15 mouse cellular contexts compared by ENCODE assay signal in genomic region chr14:45644202-45644601, GRCm38 (mm10). TPM values are rescaled to one million over a fixed set of nuclear protein-coding genes. Genes with fewer than 3 reads are reported as not detected.
A peak's percentile ranks its signal among the peaks of the same experiment; 100 is the strongest.
DNase-seq lines count a peak whose midpoint lies in the region; ATAC-seq and TF ChIP-seq lines count a peak whose summit lies in the region.
"Had no signal": no experiment of that assay in that cellular context is flagged by ENCODE, and none has a peak within 500 bp of the region (broad histone marks: within the 10 kb centered on the region; RNA-seq: fewer than 3 reads in every experiment).

No protein-coding gene starts in this region.

- H3K4me1 ChIP-seq in heart, embryonic 16.5 days (ENCODE audit: control insufficient read depth, insufficient read depth, low read length), result peaks cover 32% of the 10 kb centered on the region
- H3K4me1 ChIP-seq in heart, embryonic 10.5 days, result peaks cover 38% of the 10 kb centered on the region
- H3K4me1 ChIP-seq in forebrain, embryonic 14.5 days (ENCODE audit: control insufficient read depth, insufficient read depth, low read length), result peaks cover 32% of the 10 kb centered on the region
- peaks cover 34% of the 10 kb centered on the region for H3K4me1 ChIP-seq in midbrain, embryonic 12.5 days
- H3K4me1 ChIP-seq: embryonic facial prominence, embryonic 12.5 days had no signal

- H3K36me3 ChIP-seq in heart, embryonic 16.5 days (ENCODE audit: control insufficient read depth, insufficient read depth), result no peaks in the 10 kb centered on the region
- no peaks in the 10 kb centered on the region for H3K36me3 ChIP-seq in heart, embryonic 10.5 days
- H3K36me3 ChIP-seq in forebrain, embryonic 14.5 days (ENCODE audit: control insufficient read depth, insufficient read depth, low read length), result no peaks in the 10 kb centered on the region
- no peaks in the 10 kb centered on the region for H3K36me3 ChIP-seq in midbrain, embryonic 12.5 days
- H3K36me3 ChIP-seq: embryonic facial prominence, embryonic 12.5 days; liver, embryonic 15.5 days had no signal

- no peak for TF ChIP-seq CTCF in brain, embryonic 14.5 days (IDR thresholded peaks at IDR 0.05; ENCODE audit: borderline replicate concordance, extremely low read depth, insufficient read depth, insufficient read length)

- no peak for TF ChIP-seq POLR2A in brain, embryonic 14.5 days (IDR thresholded peaks at IDR 0.05; ENCODE audit: borderline replicate concordance, extremely low read depth, insufficient read depth, insufficient read length, poor library complexity, severe bottlenecking)

- H3K4me2 ChIP-seq in heart, embryonic 16.5 days (ENCODE audit: low read depth, low read length), result peak overlapping the region; percentile 19; the same call in 1 of the 2 replicates
- H3K4me2 ChIP-seq in forebrain, embryonic 14.5 days (ENCODE audit: low read length), result peak overlapping the region; percentile 43
- peak overlapping the region; percentile 4 for H3K4me2 ChIP-seq in midbrain, embryonic 12.5 days (replicated peaks)
- H3K4me2 ChIP-seq: embryonic facial prominence, embryonic 12.5 days; liver, embryonic 15.5 days had no signal

- no peak overlapping the region for H3K4me3 ChIP-seq in heart, embryonic 16.5 days (ENCODE audit: low read length)
- H3K4me3 ChIP-seq in heart, embryonic 10.5 days, result no peak overlapping the region
- no peak overlapping the region for H3K4me3 ChIP-seq in forebrain, embryonic 14.5 days (ENCODE audit: low read depth, low read length)
- no peak overlapping the region for H3K4me3 ChIP-seq in midbrain, embryonic 12.5 days
- H3K4me3 ChIP-seq: embryonic facial prominence, embryonic 12.5 days; liver, embryonic 15.5 days had no signal

- no peak overlapping the region for H3K9ac ChIP-seq in heart, embryonic 16.5 days (ENCODE audit: low read length)
- H3K9ac ChIP-seq in forebrain, embryonic 14.5 days (ENCODE audit: low read length), result no peak overlapping the region
- H3K9ac ChIP-seq in midbrain, embryonic 12.5 days (replicated peaks), result no peak overlapping the region
- H3K9ac ChIP-seq: embryonic facial prominence, embryonic 12.5 days; liver, embryonic 15.5 days had no signal

- no peak overlapping the region for H3K27ac ChIP-seq in heart, embryonic 16.5 days (ENCODE audit: low read length)
- no peak overlapping the region for H3K27ac ChIP-seq in heart, embryonic 10.5 days
- peak overlapping the region; percentile 74; the same call in 1 of the 2 replicates for H3K27ac ChIP-seq in forebrain, embryonic 14.5 days (ENCODE audit: low read depth, low read length)
- H3K27ac ChIP-seq in midbrain, embryonic 12.5 days (replicated peaks), result 0 out of 2 replicates have a peak overlapping the region, but pooled peaks have one; percentile 25
- H3K27ac ChIP-seq: embryonic facial prominence, embryonic 12.5 days; liver, embryonic 15.5 days had no signal

- no peaks in the 10 kb centered on the region for H3K9me3 ChIP-seq in heart, embryonic 16.5 days (replicated peaks; ENCODE audit: control insufficient read depth, low read length)
- H3K9me3 ChIP-seq in heart, embryonic 10.5 days, result no peaks in the 10 kb centered on the region
- H3K9me3 ChIP-seq in forebrain, embryonic 14.5 days (replicated peaks; ENCODE audit: control insufficient read depth, low read length), result no peaks in the 10 kb centered on the region
- no peaks in the 10 kb centered on the region for H3K9me3 ChIP-seq in midbrain, embryonic 12.5 days
- H3K9me3 ChIP-seq: embryonic facial prominence, embryonic 12.5 days; liver, embryonic 15.5 days had no signal

- 35% methylated on average over 7 of the region's 7 CpGs for WGBS in heart, embryonic 16.5 days
- 36% methylated on average over 7 of the region's 7 CpGs for WGBS in heart, embryonic 10.5 days
- WGBS in forebrain, embryonic 14.5 days, result 23% methylated on average over 7 of the region's 7 CpGs
- WGBS in midbrain, embryonic 12.5 days, result 34% methylated on average over 7 of the region's 7 CpGs

- no peak for ATAC-seq in heart, embryonic 16.5 days (replicated peaks; ENCODE audit: extremely low read depth, insufficient read depth, low FRiP score)
- peak; percentile 13; the same call in 1 of the 2 replicates for ATAC-seq in forebrain, embryonic 14.5 days
- no peak for ATAC-seq in midbrain, embryonic 12.5 days (ENCODE audit: low FRiP score, low read depth)
- ATAC-seq: CD4-positive, CD25-positive, alpha-beta regulatory T cell, adult 4 months had no signal

- DNase-seq in heart, embryonic 10.5 days (ENCODE audit: low spot score), result no peak
- DNase-seq in brain, embryonic 14.5 days (ENCODE audit: low read depth), result peak; percentile 58
- DNase-seq in forebrain, embryonic 14.5 days (ENCODE audit: low spot score), result peak; percentile 33
- DNase-seq in adrenal gland, postnatal 36 days, result no peak
- DNase-seq in adrenal gland, adult 2 months, result no peak
- DNase-seq: adrenal gland, postnatal 25 days; cerebellum, postnatal 25 days; gastrocnemius, postnatal 25 days; kidney, postnatal 14 days; right cerebral cortex, postnatal 4 days had no signal

- H3K27me3 ChIP-seq in heart, embryonic 16.5 days (ENCODE audit: control insufficient read depth, insufficient read depth, low read length), result no peaks in the 10 kb centered on the region
- no peaks in the 10 kb centered on the region for H3K27me3 ChIP-seq in heart, embryonic 10.5 days (ENCODE audit: insufficient read depth, poor library complexity, severe bottlenecking)
- no peaks in the 10 kb centered on the region for H3K27me3 ChIP-seq in forebrain, embryonic 14.5 days (replicated peaks; ENCODE audit: control insufficient read depth, insufficient read depth, low read length)
- H3K27me3 ChIP-seq in midbrain, embryonic 12.5 days, result no peaks in the 10 kb centered on the region
- H3K27me3 ChIP-seq: embryonic facial prominence, embryonic 12.5 days; liver, embryonic 15.5 days had no signal

RNA-seq across cellular contexts. Expression of gene Ddhd1, which starts 13.7 kb away (rescaled TPM):
- polyA plus RNA-seq in heart, embryonic 16.5 days (2015; fragmentation: Nextera tagmentation; extraction: Ambion mirVana), result 8.1 and 9.3 TPM in 2 replicates
- 9.5 and 10.0 TPM in 2 replicates for polyA plus RNA-seq in heart, embryonic 10.5 days (2016; fragmentation: Nextera tagmentation; extraction: Ambion mirVana)
- 38.7 and 47.3 TPM in 2 replicates for polyA plus RNA-seq in brain, embryonic 14.5 days (2012; rRNA removed)
- 15.5 and 17.9 TPM in 2 replicates for polyA plus RNA-seq in forebrain, embryonic 14.5 days (2014; fragmentation: Nextera tagmentation; extraction: Ambion mirVana)
- 16.1 and 21.3 TPM in 2 replicates for polyA plus RNA-seq in midbrain, embryonic 12.5 days (2016; fragmentation: Nextera tagmentation; extraction: Ambion mirVana)
- total RNA-seq in adrenal gland, postnatal 36 days (2021), result 10 to 100 TPM; 18.7 to 18.9 TPM
- total RNA-seq in adrenal gland, adult 2 months (2021), result 10 to 100 TPM; 19.9 to 20.9 TPM
- 8.3 and 9.7 TPM in 2 replicates for polyA plus RNA-seq in adrenal gland, adult 2 months (2012; rRNA removed)

Comparison
In these comparisons a context has a peak if more than half of its experiments do, and no peak if none do; other contexts are left out.
1. H3K27ac ChIP-seq: peak in forebrain, embryonic 14.5 days (single experiment) and midbrain, embryonic 12.5 days (single experiment); none in heart, embryonic 16.5 days (single experiment) and heart, embryonic 10.5 days (single experiment).
2. DNase-seq: peak in brain, embryonic 14.5 days (single experiment) and forebrain, embryonic 14.5 days (single experiment); none in heart, embryonic 10.5 days (single experiment), adrenal gland, postnatal 36 days (0 of 2) and adrenal gland, adult 2 months (single experiment).
3. Peak in every context shown above with its lines, with median percentiles within 50 percentile points of each other: H3K4me2 ChIP-seq.